Mouse (Mus musculus) erythroblast, embryonic 14.5 days (primary cell): ENCODE results near the gene Sirt3. TPM values are rescaled to one million over a fixed set of nuclear protein-coding genes. Genes with fewer than 3 reads are reported as not detected.

ENCODE experiments used
- H3K27me3 ChIP-seq: 2 replicates; pipeline ENCODE4 v1.6.1; 2012; ENCODE audit warnings: inconsistent platforms; ENCODE audit not compliant: control insufficient read depth
- H3K36me3 ChIP-seq: 2 replicates; pipeline ENCODE4 v1.6.1; 2012; ENCODE audit warnings: mild to moderate bottlenecking, inconsistent platforms; ENCODE audit not compliant: control insufficient read depth
- H3K4me1 ChIP-seq: 2 replicates; pipeline ENCODE4 v1.6.1; 2012; ENCODE audit warnings: inconsistent platforms; ENCODE audit not compliant: control insufficient read depth
- H3K4me3 ChIP-seq: replicated peaks from 2 replicates; pipeline ENCODE3; 2012; ENCODE audit warnings: moderate library complexity, mild to moderate bottlenecking, inconsistent platforms
- H3K9me3 ChIP-seq: 2 replicates; pipeline ENCODE4 v1.6.1; 2012; ENCODE audit warnings: low read length, inconsistent platforms, mixed read lengths; ENCODE audit not compliant: control insufficient read depth
- GATA1 ChIP-seq: IDR thresholded peaks from 2 replicates; pipeline ENCODE4 v1.6.1; 2012; ENCODE audit warnings: low read length, inconsistent platforms, mixed read lengths
- TAL1 ChIP-seq: IDR thresholded peaks from 3 replicates; pipeline ENCODE4 v1.6.1; 2012; ENCODE audit warnings: low read length, inconsistent platforms, mixed read lengths
- polyA plus RNA-seq: library from polyadenylated mRNA; stranded (reverse); fragments of >175 nt; gene quantifications from 2 replicates; pipeline ENCODE4 v1.2.3, GENCODE M21; 2012

Gene Sirt3
- polyA plus RNA-seq, 1 experiment: 1.8 TPM

DNA sequence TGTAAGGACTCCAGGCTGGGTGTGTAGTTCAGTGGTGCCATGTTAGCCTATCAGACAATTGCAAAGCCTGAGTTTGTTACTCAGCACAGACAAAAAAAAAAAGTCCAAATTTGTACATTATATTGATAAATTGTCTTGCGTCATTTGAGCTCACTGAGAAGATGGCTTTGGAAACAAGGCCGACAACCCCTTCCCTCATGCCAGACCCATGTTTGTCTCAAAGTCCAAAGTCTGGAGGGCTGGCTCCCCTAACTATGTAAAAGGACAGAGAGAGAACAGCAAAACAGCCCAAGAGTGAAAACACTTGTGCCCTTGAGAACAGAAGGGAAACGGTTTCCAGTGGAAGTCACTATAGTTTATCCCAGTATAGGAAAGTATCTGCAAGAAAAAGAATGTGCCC is 1.7 kb downstream of the Sirt3 start:
- peaks cover 50% of the 10 kb centered on the region for H3K4me1 ChIP-seq
- TF ChIP-seq GATA1 (no peak), TAL1 (no peak)
- no peaks in the 10 kb centered on the region for H3K9me3 ChIP-seq
- H3K27me3 ChIP-seq: no peaks in the 10 kb centered on the region
- peaks cover 52% of the 10 kb centered on the region for H3K36me3 ChIP-seq
- peak overlapping the region; percentile 87 for H3K4me3 ChIP-seq

DNA sequence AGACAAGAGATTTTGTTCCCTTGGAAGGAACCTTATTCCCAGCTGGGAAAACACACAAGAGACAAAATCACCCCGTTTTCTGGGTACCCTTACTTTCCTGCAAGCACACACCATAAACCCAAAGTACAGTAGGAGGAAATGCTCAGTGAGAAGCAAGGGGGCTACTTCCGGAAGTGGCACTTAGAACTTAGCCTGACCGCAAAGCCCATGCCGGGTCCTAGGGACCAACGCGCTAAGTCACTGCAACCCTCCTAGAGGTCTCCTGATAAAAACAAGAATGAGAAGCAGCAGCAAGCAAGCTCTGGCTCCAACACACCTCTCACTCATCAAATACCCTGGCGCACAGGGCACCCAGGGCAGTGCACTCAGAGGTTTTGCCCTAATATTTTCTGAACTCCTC is 2.8 kb downstream of the Sirt3 start:
- Histone ChIP-seq H3K36me3 (peaks cover 53% of the 10 kb centered on the region), H3K4me1 (peaks cover 50% of the 10 kb centered on the region), H3K9me3 (no peaks in the 10 kb centered on the region), H3K27me3 (no peaks in the 10 kb centered on the region), H3K4me3 (peak overlapping the region; percentile 29)
- TF ChIP-seq GATA1: no peak
- no peak for TF ChIP-seq TAL1

DNA sequence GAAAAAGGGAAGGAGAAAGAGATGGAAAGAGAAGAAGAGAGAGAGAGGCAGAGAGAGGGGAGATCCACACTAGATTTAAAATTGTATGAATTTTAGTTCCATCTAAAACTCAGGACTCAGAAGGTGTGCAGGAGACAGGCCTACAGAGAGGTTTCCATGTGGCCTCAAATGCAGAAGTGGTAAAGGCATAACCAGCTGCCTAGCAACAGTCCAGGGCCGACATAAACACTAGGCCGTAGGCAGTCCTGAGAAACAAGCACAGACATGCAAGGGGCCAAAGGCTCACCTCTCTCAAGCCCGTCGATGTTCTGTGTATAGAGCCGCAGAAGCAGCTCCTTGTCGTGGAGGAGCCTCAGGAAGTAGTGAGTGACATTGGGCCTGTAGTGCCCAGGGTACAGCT is 4.7 kb downstream of the Sirt3 start:
- Histone ChIP-seq H3K4me3 (no peak overlapping the region), H3K27me3 (no peaks in the 10 kb centered on the region), H3K36me3 (peaks cover 57% of the 10 kb centered on the region), H3K4me1 (peaks cover 36% of the 10 kb centered on the region), H3K9me3 (no peaks in the 10 kb centered on the region)
- TF ChIP-seq GATA1: no peak
- no peak for TF ChIP-seq TAL1

DNA sequence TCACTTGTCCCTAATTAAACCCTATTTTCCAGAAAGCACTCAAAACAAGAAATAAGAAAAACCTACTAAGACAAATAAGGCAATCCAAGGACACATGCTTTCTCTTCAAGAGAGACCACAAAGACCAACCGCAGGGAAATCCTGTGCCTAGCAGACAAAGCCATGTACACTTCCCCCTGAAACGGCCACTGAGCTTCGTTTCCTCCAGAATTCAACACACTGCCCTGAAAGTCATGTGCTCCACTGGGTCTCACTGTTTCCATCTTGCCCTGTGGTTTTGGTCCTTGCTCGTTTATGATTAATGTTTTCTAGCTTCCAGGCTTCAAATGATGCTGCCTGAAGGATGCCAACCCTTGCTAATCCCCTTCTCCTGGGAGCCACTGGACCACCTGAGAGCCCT is 7.9 kb downstream of the Sirt3 start:
- Histone ChIP-seq H3K4me3 (no peak overlapping the region), H3K9me3 (no peaks in the 10 kb centered on the region), H3K27me3 (no peaks in the 10 kb centered on the region), H3K4me1 (peaks cover 12% of the 10 kb centered on the region), H3K36me3 (peaks cover 76% of the 10 kb centered on the region)
- TF ChIP-seq GATA1 (no peak), TAL1 (no peak)

DNA sequence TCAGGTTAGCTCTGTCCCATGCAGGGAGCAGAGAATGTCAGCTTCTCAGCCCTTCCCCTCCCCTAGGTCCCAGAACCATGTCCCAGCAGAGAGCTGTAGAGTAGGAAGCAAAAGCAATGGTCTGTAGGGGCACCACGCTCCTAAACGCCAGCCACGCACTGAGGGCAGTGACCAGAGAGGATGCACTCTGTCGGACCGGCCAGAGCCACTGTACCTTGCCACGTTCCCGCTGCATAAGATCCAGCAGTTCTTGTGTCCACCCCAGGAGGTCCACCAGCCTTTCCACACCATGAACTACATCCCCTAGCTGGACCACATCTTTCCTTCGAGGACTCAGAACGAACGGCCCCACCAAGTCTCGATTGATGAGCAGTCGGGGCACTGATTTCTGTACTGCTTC is 17.3 kb downstream of the Sirt3 start:
- no peaks in the 10 kb centered on the region for H3K9me3 ChIP-seq
- no peaks in the 10 kb centered on the region for H3K27me3 ChIP-seq
- H3K4me1 ChIP-seq: no peaks in the 10 kb centered on the region
- H3K36me3 ChIP-seq: peaks cover 94% of the 10 kb centered on the region
- no peak overlapping the region for H3K4me3 ChIP-seq
- TF ChIP-seq TAL1 (no peak), GATA1 (no peak)

DNA sequence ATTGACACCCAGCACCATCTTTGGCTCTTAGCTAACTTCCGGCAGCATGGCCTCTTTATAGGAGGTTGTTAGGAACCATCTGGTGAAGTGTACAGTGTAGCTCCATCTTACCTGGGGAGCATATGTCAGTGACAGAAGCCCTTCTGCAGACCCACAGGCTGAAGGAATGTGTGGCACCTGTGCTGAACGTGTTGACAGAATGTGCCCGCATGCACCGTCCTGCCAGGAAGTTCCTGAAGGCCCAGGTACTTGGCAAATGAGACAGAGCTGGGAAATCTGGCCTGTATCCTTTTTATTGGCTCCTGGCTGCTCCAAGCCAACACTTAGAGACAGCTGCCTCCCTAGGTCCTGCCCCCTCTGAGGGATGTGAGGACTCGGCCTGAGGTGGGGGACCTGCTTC is 21.4 kb downstream of the Sirt3 start:
- H3K4me3 ChIP-seq: no peak overlapping the region
- H3K4me1 ChIP-seq: peaks cover 32% of the 10 kb centered on the region
- no peaks in the 10 kb centered on the region for H3K9me3 ChIP-seq
- H3K36me3 ChIP-seq: peaks cover 78% of the 10 kb centered on the region
- no peaks in the 10 kb centered on the region for H3K27me3 ChIP-seq
- TF ChIP-seq GATA1 (no peak), TAL1 (no peak)

DNA sequence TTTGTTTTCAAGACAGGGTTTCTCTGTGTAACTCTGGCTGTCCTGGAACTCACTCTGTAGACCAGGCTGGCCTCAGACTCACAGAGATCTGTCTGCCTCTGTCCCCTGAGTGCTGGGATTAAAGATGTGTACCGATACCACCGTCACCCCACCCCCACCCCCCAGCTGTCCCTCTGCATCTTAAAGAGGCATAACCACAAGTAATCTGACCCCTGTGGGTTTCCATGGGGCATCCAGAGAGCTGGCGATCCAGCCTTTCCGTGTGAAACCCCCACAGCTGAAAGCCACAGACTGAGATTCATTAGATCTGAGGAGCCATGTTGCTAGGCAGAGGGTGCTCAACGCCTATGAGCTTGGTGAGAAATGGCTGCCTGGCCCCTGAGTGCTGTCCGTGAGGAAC is 22.1 kb downstream of the Sirt3 start:
- Histone ChIP-seq H3K4me1 (peaks cover 40% of the 10 kb centered on the region), H3K27me3 (no peaks in the 10 kb centered on the region), H3K9me3 (no peaks in the 10 kb centered on the region), H3K4me3 (no peak overlapping the region), H3K36me3 (peaks cover 74% of the 10 kb centered on the region)
- TF ChIP-seq GATA1 (no peak), TAL1 (no peak)

DNA sequence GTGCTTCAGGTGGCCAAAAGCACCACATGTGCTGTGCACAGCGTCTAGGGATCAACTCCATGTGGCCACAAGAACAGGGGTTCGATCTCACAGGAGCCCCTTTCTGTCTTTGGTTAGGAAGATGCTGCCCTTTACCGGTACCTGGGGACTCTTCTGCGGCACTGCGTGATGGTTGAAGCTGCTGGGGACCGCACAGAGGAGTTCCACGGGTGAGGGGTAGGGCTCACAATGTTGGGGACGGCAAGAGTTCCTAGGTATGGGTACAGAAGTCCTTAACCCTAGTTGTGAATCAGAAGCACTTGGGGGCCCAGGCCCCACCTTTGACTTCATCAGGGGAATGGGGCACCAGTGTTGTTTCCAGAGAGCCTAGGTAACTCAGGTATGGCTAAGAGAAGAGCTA is 23.4 kb downstream of the Sirt3 start:
- no peak for TF ChIP-seq GATA1
- no peak for TF ChIP-seq TAL1
- peaks cover 48% of the 10 kb centered on the region for H3K4me1 ChIP-seq
- no peaks in the 10 kb centered on the region for H3K9me3 ChIP-seq
- no peaks in the 10 kb centered on the region for H3K27me3 ChIP-seq
- H3K4me3 ChIP-seq: peak overlapping the region; percentile 79
- peaks cover 74% of the 10 kb centered on the region for H3K36me3 ChIP-seq

DNA sequence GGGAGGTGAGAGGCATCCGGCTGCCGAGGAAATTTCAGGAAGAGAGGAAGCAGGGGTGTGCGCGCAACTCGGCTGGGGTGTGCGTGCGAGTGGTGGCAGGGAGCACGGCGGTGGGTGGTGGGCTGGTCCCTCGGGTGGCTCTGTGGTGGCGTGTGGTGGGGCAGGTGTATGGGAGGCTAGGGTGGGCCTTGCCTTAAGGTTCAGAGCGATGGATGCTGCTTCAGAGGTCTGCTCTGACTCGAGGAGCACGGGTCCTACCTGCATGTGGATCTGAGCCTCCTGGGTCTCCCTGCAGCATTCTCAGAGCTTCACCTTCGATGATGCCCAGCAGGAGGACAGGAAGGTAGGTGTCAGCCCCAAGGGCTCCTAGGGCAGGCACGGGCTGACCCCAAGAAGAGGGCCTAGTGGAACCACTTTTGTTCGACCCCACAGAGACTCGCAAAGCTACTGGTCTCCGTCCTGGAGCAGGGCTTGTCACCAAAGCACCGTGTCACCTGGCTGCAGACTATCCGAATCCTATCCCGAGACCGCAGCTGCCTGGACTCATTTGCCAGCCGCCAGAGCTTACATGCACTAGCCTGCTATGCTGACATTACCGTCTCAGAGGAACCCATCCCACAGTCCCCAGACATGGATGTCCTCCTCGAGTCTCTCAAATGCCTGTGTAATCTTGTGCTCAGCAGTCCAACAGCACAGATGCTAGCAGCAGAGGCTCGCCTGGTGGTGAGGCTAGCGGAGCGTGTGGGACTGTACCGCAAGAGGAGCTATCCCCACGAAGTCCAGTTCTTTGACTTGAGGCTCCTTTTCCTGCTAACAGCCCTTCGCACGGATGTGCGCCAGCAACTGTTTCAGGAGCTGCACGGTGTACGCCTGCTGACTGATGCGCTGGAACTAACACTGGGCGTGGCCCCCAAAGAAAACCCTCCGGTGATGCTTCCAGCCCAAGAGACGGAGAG is 24.3 kb downstream of the Sirt3 start, which contains the start of gene Bet1l:
Gene Bet1l, minus strand, starts transcription at position 28 of the 956 bp plus-strand sequence.
- H3K4me1 ChIP-seq: peaks cover 51% of the 10 kb centered on the region
- peak within 1 kb of the TSS; percentile 79 for H3K4me3 ChIP-seq
- no peaks in the 10 kb centered on the region for H3K9me3 ChIP-seq
- no peaks in the 10 kb centered on the region for H3K27me3 ChIP-seq
- H3K36me3 ChIP-seq: peaks cover 74% of the 10 kb centered on the region
- TF ChIP-seq GATA1 (no peak), TAL1 (no peak)
